Mouse (Mus musculus) activated CD4-positive, CD25-positive, alpha-beta regulatory T cell, adult 4 months (primary cell): Measurements from ENCODE around the gene Schip1. TPM values are rescaled to one million over a fixed set of nuclear protein-coding genes. Genes with fewer than 3 reads are reported as not detected.

Experiments
- polyA plus RNA-seq, 2 experiments: library from polyadenylated mRNA; unstranded; fragments of 100-300 nt; shearing (Covaris generic); gene quantifications; one replicate each; pipeline ENCODE4 v1.2.1; 2017

Schip1 gene
- polyA plus RNA-seq, 2 experiments from 2014 or later: 0.22 TPM; not detected in 1

Other genes starting within 250 kb of the Schip1 start
- not detected for gene Iqcj, start 172.6 kb upstream of the Schip1 start, polyA plus RNA-seq
- gene Iqschfp, start 172.6 kb upstream of the Schip1 start, polyA plus RNA-seq: not detected